Mouse (Mus musculus) megakaryocyte, embryonic 14.5 days (primary cell): ENCODE measurements around the gene Pyroxd2.

Source experiments
- FLI1 ChIP-seq: IDR thresholded peaks from 2 replicates; pipeline ENCODE4 v1.6.1; 2012; ENCODE audit warnings: low read length, inconsistent platforms, mixed read lengths
- GATA1 ChIP-seq: IDR thresholded peaks from 3 replicates; pipeline ENCODE4 v1.6.1; 2012; ENCODE audit warnings: mixed read lengths, low read length, inconsistent platforms, borderline replicate concordance

DNA sequence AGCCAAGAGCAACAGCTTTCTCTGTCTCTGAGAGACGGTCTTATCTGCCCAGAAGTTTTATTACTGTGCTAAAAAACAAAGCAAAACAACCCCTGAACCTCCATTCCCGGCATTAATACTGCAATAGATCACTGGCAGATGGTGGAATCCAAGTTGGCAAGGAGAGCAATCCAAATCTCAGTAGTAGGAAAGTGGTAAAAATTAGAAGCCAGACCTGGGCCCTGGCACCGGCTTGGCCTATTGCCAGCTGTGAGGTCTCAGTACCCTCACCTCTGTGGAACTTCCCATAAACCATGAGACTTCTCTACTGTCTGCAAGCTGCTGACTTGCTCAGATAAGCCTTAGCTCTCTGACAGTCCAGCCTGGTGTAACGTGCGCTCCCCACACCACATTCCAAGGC, 17.6 kb downstream of the Pyroxd2 start:
- no peak for TF ChIP-seq GATA1
- no peak for TF ChIP-seq FLI1
